Mouse (Mus musculus): ENCODE results near the gene Ccdc57. TPM values are rescaled to one million over a fixed set of nuclear protein-coding genes. Genes with fewer than 3 reads are reported as not detected.
"Not testable (repeated sequence)": the region's sequence is repeated elsewhere in the genome, so short reads cannot be mapped to it uniquely, and the experiment has no call there.

Gene Ccdc57
- polyA plus RNA-seq, 1 experiment from 2014 or later: 4.8 TPM

GRCm38 (mm10) chr11:120784064-120784791, 148.4 kb downstream of the Ccdc57 start, which contains the start of the genes Rfng and Gps1:
TSS of gene Rfng (minus strand) at chr11:120784207.
TSS of gene Gps1 (plus strand) at chr11:120784272.
- peak within 1 kb of the TSS in 1 of 2 experiments; percentile 69; a peak in 2 of 4 replicates for H3K27ac ChIP-seq (replicated peaks in 1 of 2; ENCODE audit: control insufficient read depth in 1 of 2, insufficient read depth in 1 of 2, low read depth in 2 of 2, low read length in 2 of 2)
- ATAC-seq (ENCODE audit: insufficient number of reproducible peaks, insufficient read depth, low FRiP score, low read depth): peak; percentile 80
- H3K27me3 ChIP-seq (ENCODE audit: control insufficient read depth, insufficient read depth, low read length): no peaks in the 10 kb centered on the region
- peak within 1 kb of the TSS; percentile 81 to 98 for H3K4me3 ChIP-seq (ENCODE audit: control insufficient read depth in 1 of 2, insufficient read depth in 1 of 2, low read depth in 1 of 2, low read length in 2 of 2)
- no peaks in the 10 kb centered on the region for H3K9me3 ChIP-seq (ENCODE audit: control insufficient read depth, low read length)
- H3K36me3 ChIP-seq (ENCODE audit: control insufficient read depth, insufficient read depth, low read length): peaks cover 48% of the 10 kb centered on the region
- peaks cover 11 to 12% of the 10 kb centered on the region in 2 experiments for H3K4me1 ChIP-seq (ENCODE audit: control insufficient read depth in 2 of 2, insufficient read depth in 2 of 2, low read length in 2 of 2)
- peak within 1 kb of the TSS; percentile 89 for H3K4me2 ChIP-seq (ENCODE audit: low read length)
- WGBS: under 1% methylated on average over 87 of the region's 107 CpGs
- peak within 1 kb of the TSS; percentile 94 for H3K9ac ChIP-seq (ENCODE audit: low read length)

- Histone ChIP-seq H3K27ac (replicated peaks in 1 of 2; ENCODE audit: control insufficient read depth in 1 of 2, insufficient read depth in 1 of 2, low read depth in 2 of 2, low read length in 2 of 2) (peak overlapping the region in 1 of 2 experiments; percentile 69; a peak in 2 of 4 replicates), H3K36me3 (ENCODE audit: control insufficient read depth, insufficient read depth, low read length) (peaks cover 43% of the 10 kb centered on the region), H3K27me3 (ENCODE audit: control insufficient read depth, insufficient read depth, low read length) (no peaks in the 10 kb centered on the region), H3K4me1 (ENCODE audit: control insufficient read depth in 2 of 2, insufficient read depth in 2 of 2, low read length in 2 of 2) (peaks cover 11 to 12% of the 10 kb centered on the region in 2 experiments), H3K4me2 (ENCODE audit: low read length) (peak overlapping the region; percentile 89), H3K4me3 (ENCODE audit: control insufficient read depth in 1 of 2, insufficient read depth in 1 of 2, low read depth in 1 of 2, low read length in 2 of 2) (peak overlapping the region; percentile 81 to 98), H3K9me3 (ENCODE audit: control insufficient read depth, low read length) (no peaks in the 10 kb centered on the region), H3K9ac (ENCODE audit: low read length) (peak overlapping the region; percentile 94)
- WGBS: 2% methylated on average over 42 of the region's 42 CpGs
- no peak for ATAC-seq (ENCODE audit: insufficient number of reproducible peaks, insufficient read depth, low FRiP score, low read depth)
Measured at GRCm38 (mm10) chr11:120783426-120784063, 149.1 kb downstream of the Ccdc57 start.

- Histone ChIP-seq H3K4me1 (ENCODE audit: control insufficient read depth in 2 of 2, insufficient read depth in 2 of 2, low read length in 2 of 2) (peaks cover 11 to 12% of the 10 kb centered on the region in 2 experiments), H3K36me3 (ENCODE audit: control insufficient read depth, insufficient read depth, low read length) (peaks cover 22% of the 10 kb centered on the region)
- ATAC-seq (ENCODE audit: insufficient number of reproducible peaks, insufficient read depth, low FRiP score, low read depth); H3K4me3 ChIP-seq (ENCODE audit: control insufficient read depth in 1 of 2, insufficient read depth in 1 of 2, low read depth in 1 of 2, low read length in 2 of 2); H3K27ac ChIP-seq (replicated peaks in 1 of 2; ENCODE audit: control insufficient read depth in 1 of 2, insufficient read depth in 1 of 2, low read depth in 2 of 2, low read length in 2 of 2); H3K9ac ChIP-seq (ENCODE audit: low read length); H3K4me2 ChIP-seq (ENCODE audit: low read length); H3K27me3 ChIP-seq (ENCODE audit: control insufficient read depth, insufficient read depth, low read length); H3K9me3 ChIP-seq (ENCODE audit: control insufficient read depth, low read length): not testable (repeated sequence)
- WGBS: 93% methylated on average over 6 of the region's 6 CpGs
Measured at GRCm38 (mm10) chr11:120781361-120781760, 151.3 kb downstream of the Ccdc57 start.

GRCm38 (mm10) chr11:120779876-120780275, 152.8 kb downstream of the Ccdc57 start:
- no peak overlapping the region for H3K4me2 ChIP-seq (ENCODE audit: low read length)
- no peak for ATAC-seq (ENCODE audit: insufficient number of reproducible peaks, insufficient read depth, low FRiP score, low read depth)
- H3K4me1 ChIP-seq (ENCODE audit: control insufficient read depth in 2 of 2, insufficient read depth in 2 of 2, low read length in 2 of 2): peaks cover 5 to 6% of the 10 kb centered on the region in 2 experiments; a peak in 3 of 4 replicates
- H3K27me3 ChIP-seq (ENCODE audit: control insufficient read depth, insufficient read depth, low read length): no peaks in the 10 kb centered on the region
- H3K9me3 ChIP-seq (ENCODE audit: control insufficient read depth, low read length): no peaks in the 10 kb centered on the region
- no peak overlapping the region for H3K9ac ChIP-seq (ENCODE audit: low read length)
- H3K36me3 ChIP-seq (ENCODE audit: control insufficient read depth, insufficient read depth, low read length): peaks cover 15% of the 10 kb centered on the region
- 89% methylated on average over 1 of the region's 1 CpGs for WGBS
- H3K27ac ChIP-seq (replicated peaks in 1 of 2; ENCODE audit: control insufficient read depth in 1 of 2, insufficient read depth in 1 of 2, low read depth in 2 of 2, low read length in 2 of 2): no peak overlapping the region
- no peak overlapping the region for H3K4me3 ChIP-seq (ENCODE audit: control insufficient read depth in 1 of 2, insufficient read depth in 1 of 2, low read depth in 1 of 2, low read length in 2 of 2)

DNA sequence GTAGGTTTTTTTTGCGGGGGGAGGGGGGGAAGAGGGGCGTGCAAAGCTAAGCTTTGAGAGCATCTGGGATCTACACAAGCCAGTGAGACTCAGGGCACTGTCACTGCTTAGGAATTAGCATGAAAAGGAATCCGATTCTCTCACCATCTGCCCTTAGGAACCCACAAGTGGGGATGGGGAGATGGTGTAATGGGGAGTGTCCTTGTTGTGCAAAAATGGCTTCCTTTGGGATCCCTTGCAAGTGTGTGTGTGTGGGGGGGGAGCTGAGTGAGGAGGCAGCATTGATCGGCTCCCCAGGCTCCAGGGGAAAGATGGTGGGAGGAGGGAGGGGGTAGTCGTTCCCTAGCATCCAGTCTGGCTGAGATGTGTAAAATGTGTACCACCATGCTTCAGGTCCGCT, 155.5 kb downstream of the Ccdc57 start:
- Histone ChIP-seq H3K27me3 (ENCODE audit: control insufficient read depth, insufficient read depth, low read length) (no peaks in the 10 kb centered on the region), H3K9me3 (ENCODE audit: control insufficient read depth, low read length) (no peaks in the 10 kb centered on the region), H3K9ac (ENCODE audit: low read length) (no peak overlapping the region), H3K27ac (replicated peaks in 1 of 2; ENCODE audit: control insufficient read depth in 1 of 2, insufficient read depth in 1 of 2, low read depth in 2 of 2, low read length in 2 of 2) (no peak overlapping the region), H3K4me3 (ENCODE audit: control insufficient read depth in 1 of 2, insufficient read depth in 1 of 2, low read depth in 1 of 2, low read length in 2 of 2) (no peak overlapping the region), H3K4me2 (ENCODE audit: low read length) (no peak overlapping the region), H3K4me1 (ENCODE audit: control insufficient read depth in 2 of 2, insufficient read depth in 2 of 2, low read length in 2 of 2) (no peaks in the 10 kb centered on the region), H3K36me3 (ENCODE audit: control insufficient read depth, insufficient read depth, low read length) (peaks cover 13% of the 10 kb centered on the region)
- ATAC-seq (ENCODE audit: insufficient number of reproducible peaks, insufficient read depth, low FRiP score, low read depth): no peak
- 28% methylated on average over 6 of the region's 6 CpGs for whole genome bisulfite sequencing

Other genes with a start within 250 kb of the Ccdc57 start
- 109 and 135 TPM in 2 replicates for gene Cenpx, start 219.1 kb downstream of the Ccdc57 start, polyA plus RNA-seq (2014; fragmentation: Nextera tagmentation; extraction: Ambion mirVana)
- gene Lrrc45, start 218.9 kb downstream of the Ccdc57 start, polyA plus RNA-seq (2014; fragmentation: Nextera tagmentation; extraction: Ambion mirVana): 16.9 and 23.7 TPM in 2 replicates
- gene Rac3, start 211.4 kb downstream of the Ccdc57 start, polyA plus RNA-seq (2014; fragmentation: Nextera tagmentation; extraction: Ambion mirVana): 0.69 and 1.9 TPM in 2 replicates
- 7.7 and 11.9 TPM in 2 replicates for gene Dcxr, start 205.6 kb downstream of the Ccdc57 start, polyA plus RNA-seq (2014; fragmentation: Nextera tagmentation; extraction: Ambion mirVana)
- gene Cbr2, start 200.8 kb downstream of the Ccdc57 start, polyA plus RNA-seq (2014; fragmentation: Nextera tagmentation; extraction: Ambion mirVana): 1.7 and 4.7 TPM in 2 replicates
- gene Hmga1b, start 170.1 kb downstream of the Ccdc57 start, polyA plus RNA-seq (2014; fragmentation: Nextera tagmentation; extraction: Ambion mirVana): 1.9 and 2.9 TPM in 2 replicates
- 16.0 and 16.7 TPM in 2 replicates for gene Rfng, start 148.7 kb downstream of the Ccdc57 start, polyA plus RNA-seq (2014; fragmentation: Nextera tagmentation; extraction: Ambion mirVana)
- 138 and 151 TPM in 2 replicates for gene Gps1, start 148.6 kb downstream of the Ccdc57 start, polyA plus RNA-seq (2014; fragmentation: Nextera tagmentation; extraction: Ambion mirVana)
- 43.6 and 44.5 TPM in 2 replicates for gene Dus1l, start 136.5 kb downstream of the Ccdc57 start, polyA plus RNA-seq (2014; fragmentation: Nextera tagmentation; extraction: Ambion mirVana)
- gene Fasn, start 108.3 kb downstream of the Ccdc57 start, polyA plus RNA-seq (2014; fragmentation: Nextera tagmentation; extraction: Ambion mirVana): 29.6 and 32.0 TPM in 2 replicates
- gene Slc16a3, start 15.6 kb upstream of the Ccdc57 start, polyA plus RNA-seq (2014; fragmentation: Nextera tagmentation; extraction: Ambion mirVana): 82.5 and 111 TPM in 2 replicates
- 45.1 and 45.6 TPM in 2 replicates for gene Csnk1d, start 58.5 kb upstream of the Ccdc57 start, polyA plus RNA-seq (2014; fragmentation: Nextera tagmentation; extraction: Ambion mirVana)
- gene Cd7, start 106.5 kb upstream of the Ccdc57 start, polyA plus RNA-seq (2014; fragmentation: Nextera tagmentation; extraction: Ambion mirVana): not detected in 2 replicates
- not detected in 2 replicates for gene Sectm1b, start 130.7 kb upstream of the Ccdc57 start, polyA plus RNA-seq (2014; fragmentation: Nextera tagmentation; extraction: Ambion mirVana)
- not detected in 2 replicates for gene Sectm1a, start 148.3 kb upstream of the Ccdc57 start, polyA plus RNA-seq (2014; fragmentation: Nextera tagmentation; extraction: Ambion mirVana)
- gene Tex19.2, start 185.8 kb upstream of the Ccdc57 start, polyA plus RNA-seq (2014; fragmentation: Nextera tagmentation; extraction: Ambion mirVana): not detected in 2 replicates
- gene Tex19.1, start 213.3 kb upstream of the Ccdc57 start, polyA plus RNA-seq (2014; fragmentation: Nextera tagmentation; extraction: Ambion mirVana): not detected in 2 replicates
- gene Uts2r, start 227.4 kb upstream of the Ccdc57 start, polyA plus RNA-seq (2014; fragmentation: Nextera tagmentation; extraction: Ambion mirVana): 0.15 TPM in 1 of 2 replicates, not detected in the other